Mouse (Mus musculus) heart, embryonic 16.5 days (tissue): ENCODE data around the gene Gm9. TPM values are rescaled to one million over a fixed set of nuclear protein-coding genes. Genes with fewer than 3 reads are reported as not detected.

Source experiments
- ATAC-seq: fragments of 200-750 bp; cut with Nextera tagmentation; replicated peaks from 2 replicates; pipeline ENCODE4 v1.8.0; 2017; ENCODE audit warnings: moderate number of reproducible peaks; ENCODE audit not compliant: insufficient read depth, low FRiP score; ENCODE audit errors: extremely low read depth
- H3K27ac ChIP-seq: fragments of 300-500 bp; sonication (generic); 2 replicates; pipeline ENCODE4 v1.5.1; 2014; ENCODE audit warnings: mild to moderate bottlenecking, low read length, control low read depth, moderate library complexity
- H3K27me3 ChIP-seq: fragments of 300-500 bp; sonication (generic); 2 replicates; pipeline ENCODE4 v1.6.1; 2014; ENCODE audit warnings: low read length, mixed read lengths; ENCODE audit not compliant: control insufficient read depth, insufficient read depth
- H3K36me3 ChIP-seq: fragments of 300-500 bp; sonication (generic); 2 replicates; pipeline ENCODE4 v1.6.1; 2014; ENCODE audit not compliant: control insufficient read depth, insufficient read depth
- H3K4me1 ChIP-seq: fragments of 300-500 bp; sonication (generic); 2 replicates; pipeline ENCODE4 v1.6.1; 2014; ENCODE audit warnings: low read length, mixed read lengths; ENCODE audit not compliant: control insufficient read depth, insufficient read depth
- H3K4me2 ChIP-seq: fragments of 300-500 bp; sonication (generic); 2 replicates; pipeline ENCODE4 v1.6.1; 2014; ENCODE audit warnings: low read depth, mild to moderate bottlenecking, control low read depth, low read length
- H3K4me3 ChIP-seq: fragments of 300-500 bp; sonication (generic); 2 replicates; pipeline ENCODE4 v1.5.1; 2014; ENCODE audit warnings: mild to moderate bottlenecking, control low read depth, low read length
- H3K9ac ChIP-seq: fragments of 300-500 bp; sonication (generic); 2 replicates; pipeline ENCODE4 v1.6.1; 2014; ENCODE audit warnings: low read length, control low read depth
- H3K9me3 ChIP-seq: fragments of 300-500 bp; sonication (generic); replicated peaks from 2 replicates; pipeline ENCODE4 v1.6.1; 2016; ENCODE audit warnings: low read length; ENCODE audit not compliant: control insufficient read depth
- WGBS: fragments of 180-500 bp; shearing (Covaris S2); extraction: QIAGEN DNeasy Blood & Tissue Kit; methylation state at CpG from one replicate; pipeline ENCODE4 v1.1.7; 2014; 5-methylcytosine and 5-hydroxymethylcytosine counted together
- polyA plus RNA-seq: library from polyadenylated mRNA; unstranded; fragments of >200 nt; fragmentation: Nextera tagmentation; extraction: Ambion mirVana; gene quantifications from 2 replicates; pipeline ENCODE4 v1.2.1, GENCODE M21; 2015

Gene Gm9
- polyA plus RNA-seq, 1 experiment from 2014 or later, result not detected

GRCm38 (mm10) chrX:37168742-37169141 lies 42.1 kb downstream of the Gm9 start, which contains the start of gene Akap14:
Gene Akap14, minus strand, starts transcription at chrX:37168842.
- H3K36me3 ChIP-seq, result no peaks in the 10 kb centered on the region
- H3K9ac ChIP-seq, result no peak within 1 kb of the TSS
- H3K27me3 ChIP-seq, result no peaks in the 10 kb centered on the region
- no peak within 1 kb of the TSS for H3K27ac ChIP-seq
- ATAC-seq, result no peak
- H3K4me2 ChIP-seq, result no peak within 1 kb of the TSS
- 45% methylated on average over 5 of the region's 5 CpGs for WGBS
- no peak within 1 kb of the TSS for H3K4me3 ChIP-seq
- H3K9me3 ChIP-seq, result no peaks in the 10 kb centered on the region
- no peaks in the 10 kb centered on the region for H3K4me1 ChIP-seq

GRCm38 (mm10) chrX:37167085-37167484 lies 43.8 kb downstream of the Gm9 start:
- no peaks in the 10 kb centered on the region for H3K9me3 ChIP-seq

GRCm38 (mm10) chrX:37163115-37163514 lies 47.7 kb downstream of the Gm9 start:
- Histone ChIP-seq H3K9me3 (no peaks in the 10 kb centered on the region), H3K9ac (no peak overlapping the region), H3K27me3 (no peaks in the 10 kb centered on the region), H3K27ac (no peak overlapping the region), H3K4me3 (no peak overlapping the region), H3K36me3 (no peaks in the 10 kb centered on the region), H3K4me1 (no peaks in the 10 kb centered on the region), H3K4me2 (no peak overlapping the region)
- WGBS, result 67% methylated on average over 18 of the region's 18 CpGs
- ATAC-seq, result no peak

More at GRCm38 (mm10) chrX:37167085-37167484, 43.8 kb downstream of the Gm9 start:
- no peak for ATAC-seq
- Histone ChIP-seq H3K27me3 (no peaks in the 10 kb centered on the region), H3K36me3 (no peaks in the 10 kb centered on the region), H3K4me1 (no peaks in the 10 kb centered on the region), H3K27ac (no peak overlapping the region), H3K4me2 (no peak overlapping the region), H3K4me3 (no peak overlapping the region), H3K9ac (no peak overlapping the region)
- WGBS, result 33% methylated on average over 3 of the region's 3 CpGs

DNA sequence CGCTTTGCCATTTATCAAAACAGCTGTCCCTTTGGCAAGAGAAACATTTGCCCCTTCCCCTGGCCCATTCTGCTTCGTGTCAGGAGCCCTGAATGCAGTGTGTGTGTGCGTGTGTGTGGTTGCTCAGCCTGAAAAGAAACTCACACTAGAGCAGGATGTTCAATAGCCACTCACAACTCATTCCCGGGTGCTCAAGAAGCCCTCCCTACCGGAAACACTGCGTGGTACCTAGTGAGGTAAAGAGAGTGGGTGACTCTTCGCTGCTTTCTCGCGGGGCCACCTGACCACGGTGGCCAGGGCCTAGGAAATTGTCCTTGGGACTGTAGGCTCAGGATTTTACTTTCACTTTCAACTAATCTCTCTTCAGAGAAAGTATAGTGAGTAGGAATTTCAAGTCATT lies 49.7 kb downstream of the Gm9 start:
- 73% methylated on average over 10 of the region's 10 CpGs for WGBS
- H3K4me2 ChIP-seq, result no peak overlapping the region

More for the DNA sequence above, 49.7 kb downstream of the Gm9 start:
- no peaks in the 10 kb centered on the region for H3K4me1 ChIP-seq
- H3K9me3 ChIP-seq, result no peaks in the 10 kb centered on the region
- H3K27ac ChIP-seq, result no peak overlapping the region
- peaks cover 2% of the 10 kb centered on the region; the same call in 1 of the 2 replicates for H3K36me3 ChIP-seq
- no peak overlapping the region for H3K4me3 ChIP-seq
- no peak for ATAC-seq
- no peaks in the 10 kb centered on the region for H3K27me3 ChIP-seq
- H3K9ac ChIP-seq, result no peak overlapping the region

Other genes starting within 250 kb of the Gm9 start
- 49.7 and 50.3 TPM in 2 replicates for gene Sept6, start 219.2 kb downstream of the Gm9 start, polyA plus RNA-seq
- 0.15 and 0.24 TPM in 2 replicates for gene Sowahd, start 162.2 kb downstream of the Gm9 start, polyA plus RNA-seq
- gene Rpl39, start 125.6 kb downstream of the Gm9 start, polyA plus RNA-seq, result 275 and 291 TPM in 2 replicates
- gene Upf3b, start 100.7 kb downstream of the Gm9 start, polyA plus RNA-seq, result 13.5 and 13.6 TPM in 2 replicates
- gene Nkap, start 84.2 kb downstream of the Gm9 start, polyA plus RNA-seq, result 10.3 and 13.2 TPM in 2 replicates
- gene Akap14, start 42.2 kb downstream of the Gm9 start, polyA plus RNA-seq, result 0.19 TPM in 1 of 2 replicates, not detected in the other
- 767 and 842 TPM in 2 replicates for gene Ndufa1, start 19.9 kb downstream of the Gm9 start, polyA plus RNA-seq
- 5.5 and 7.1 TPM in 2 replicates for gene Rnf113a1, start 19.8 kb downstream of the Gm9 start, polyA plus RNA-seq
- not detected in 2 replicates for gene Rhox1, start 11.2 kb upstream of the Gm9 start, polyA plus RNA-seq
- not detected in 2 replicates for gene Rhox2a, start 33.9 kb upstream of the Gm9 start, polyA plus RNA-seq
- not detected in 2 replicates for gene Rhox3a, start 38.9 kb upstream of the Gm9 start, polyA plus RNA-seq
- 0.14 TPM in 1 of 2 replicates, not detected in the other for gene Rhox4a, start 54.3 kb upstream of the Gm9 start, polyA plus RNA-seq
- gene Rhox3a2, start 169.0 kb upstream of the Gm9 start, polyA plus RNA-seq, result not detected in 2 replicates
- gene Rhox4a2, start 179.8 kb upstream of the Gm9 start, polyA plus RNA-seq, result 2.3 and 6.1 TPM in 2 replicates
- gene Rhox2b, start 201.0 kb upstream of the Gm9 start, polyA plus RNA-seq, result not detected in 2 replicates
- gene Rhox4b, start 221.5 kb upstream of the Gm9 start, polyA plus RNA-seq, result 0.72 and 2.2 TPM in 2 replicates
- gene Rhox2c, start 242.6 kb upstream of the Gm9 start, polyA plus RNA-seq, result not detected in 2 replicates
- not detected in 2 replicates for gene Rhox3c, start 247.5 kb upstream of the Gm9 start, polyA plus RNA-seq